Mouse (Mus musculus): ENCODE data around the gene Ago3.

Ago3 gene

GRCm38 (mm10) chr4:126412526-126412925, 16.8 kb downstream of the Ago3 start:
- no peak for DNase-seq

- DNase-seq: no peak
These were observed 57.9 kb downstream of the Ago3 start for GRCm38 (mm10) chr4:126371497-126371896.

- DNase-seq: no peak
These were observed 69.3 kb downstream of the Ago3 start for GRCm38 (mm10) chr4:126360069-126360468.

- DNase-seq: no peak
These were observed 85.9 kb downstream of the Ago3 start for GRCm38 (mm10) chr4:126343451-126343850.

GRCm38 (mm10) chr4:126339461-126339860, 89.9 kb downstream of the Ago3 start:
- no peak for DNase-seq

GRCm38 (mm10) chr4:126332358-126332757, 97.0 kb downstream of the Ago3 start:
- DNase-seq: no peak

GRCm38 (mm10) chr4:126331751-126332150, 97.6 kb downstream of the Ago3 start:
- DNase-seq: no peak

- DNase-seq: no peak
These were observed 99.1 kb downstream of the Ago3 start for GRCm38 (mm10) chr4:126330295-126330694.

GRCm38 (mm10) chr4:126326036-126326435, 103.3 kb downstream of the Ago3 start:
- no peak for DNase-seq

- DNase-seq: peak; percentile 10
These were observed 104.0 kb downstream of the Ago3 start, which contains the start of gene Tekt2 for GRCm38 (mm10) chr4:126325281-126325861. Gene Tekt2 (minus strand): TSS chr4:126325688.

GRCm38 (mm10) chr4:126324861-126325260, 104.5 kb downstream of the Ago3 start:
- DNase-seq: peak; percentile 17

GRCm38 (mm10) chr4:126322646-126323045, 106.7 kb downstream of the Ago3 start:
- no peak for DNase-seq

- no peak for DNase-seq
These were observed 107.4 kb downstream of the Ago3 start for GRCm38 (mm10) chr4:126321854-126322511.

- peak; percentile 99 for DNase-seq
These were observed 108.1 kb downstream of the Ago3 start, which contains the start of gene Adprhl2 for GRCm38 (mm10) chr4:126321111-126321853. Gene Adprhl2 (minus strand): TSS chr4:126321703.

GRCm38 (mm10) chr4:126319806-126320205, 109.5 kb downstream of the Ago3 start:
- peak; percentile 8 for DNase-seq

GRCm38 (mm10) chr4:126316443-126317040, 112.8 kb downstream of the Ago3 start:
- no peak for DNase-seq

- DNase-seq: no peak
These were observed 113.4 kb downstream of the Ago3 start for GRCm38 (mm10) chr4:126315931-126316330.

- DNase-seq: no peak
These were observed 115.0 kb downstream of the Ago3 start for GRCm38 (mm10) chr4:126314393-126314792.

GRCm38 (mm10) chr4:126313202-126313601, 116.2 kb downstream of the Ago3 start:
- DNase-seq: no peak

- no peak for DNase-seq
These were observed 117.7 kb downstream of the Ago3 start for GRCm38 (mm10) chr4:126311566-126312200.

- no peak for DNase-seq
These were observed 119.0 kb downstream of the Ago3 start for GRCm38 (mm10) chr4:126310344-126310743.

- peak; percentile 96 for DNase-seq
These were observed 119.4 kb downstream of the Ago3 start for GRCm38 (mm10) chr4:126309922-126310309.
